Mouse (Mus musculus): Measurements from ENCODE around the gene Tbc1d1.

The Tbc1d1 gene

GRCm38 (mm10) chr5:64277646-64278191 lies 121.6 kb downstream of the Tbc1d1 start:
- no peak for DNase-seq (ENCODE audit: low read depth, low spot score)

- no peak for DNase-seq (ENCODE audit: low read depth, low spot score)
These were observed 123.6 kb downstream of the Tbc1d1 start for GRCm38 (mm10) chr5:64279668-64280067.

DNA sequence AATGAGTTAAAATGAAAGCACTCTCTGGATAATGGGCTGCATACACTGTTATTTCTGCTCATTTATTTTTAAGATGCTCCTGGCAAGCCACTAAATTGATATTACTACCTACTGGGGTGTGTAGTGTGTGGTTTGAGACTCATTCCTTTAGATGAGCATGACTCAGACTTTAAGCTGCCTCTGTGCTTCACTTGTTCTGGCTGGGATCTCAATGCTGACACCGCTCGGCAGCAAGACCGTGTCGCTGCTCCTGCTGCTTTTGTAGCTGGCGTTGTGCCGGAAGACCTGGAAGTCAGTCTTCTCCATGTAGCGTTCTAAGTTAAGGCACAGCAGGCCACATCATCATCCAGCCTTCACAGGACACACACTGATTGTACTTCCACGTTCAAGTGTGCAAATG lies 124.1 kb downstream of the Tbc1d1 start:
- DNase-seq (ENCODE audit: low read depth, low spot score), result no peak

DNA sequence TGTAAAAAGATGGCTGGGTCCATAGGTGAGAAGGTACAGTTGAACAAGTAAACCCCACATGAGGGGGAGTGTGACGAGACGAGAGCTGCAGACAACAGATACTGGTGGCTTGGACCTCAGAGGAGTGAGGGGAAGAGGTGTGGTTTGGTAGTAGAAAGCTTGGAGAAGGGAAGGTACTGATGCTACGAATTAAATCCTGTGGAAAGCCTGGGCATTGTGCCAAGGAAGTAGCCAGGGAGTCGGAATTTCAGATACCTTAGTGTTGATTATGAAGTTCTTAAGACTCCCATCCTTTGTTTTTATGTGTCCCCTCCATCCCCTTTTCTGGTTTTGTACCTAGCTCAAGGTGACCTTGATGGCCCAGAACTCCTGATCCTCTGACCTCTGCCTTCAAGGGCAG lies 124.5 kb downstream of the Tbc1d1 start:
- DNase-seq (ENCODE audit: low read depth, low spot score), result no peak

- no peak for DNase-seq (ENCODE audit: low read depth, low spot score)
These were observed 125.6 kb downstream of the Tbc1d1 start for GRCm38 (mm10) chr5:64281674-64282073.

- DNase-seq (ENCODE audit: low read depth, low spot score), result no peak
These were observed 126.5 kb downstream of the Tbc1d1 start for GRCm38 (mm10) chr5:64282594-64282993.

GRCm38 (mm10) chr5:64285289-64285688 lies 129.2 kb downstream of the Tbc1d1 start:
- no peak for DNase-seq (ENCODE audit: low read depth, low spot score)

- DNase-seq (ENCODE audit: low read depth, low spot score), result no peak
These were observed 129.7 kb downstream of the Tbc1d1 start for GRCm38 (mm10) chr5:64285851-64286250.

DNA sequence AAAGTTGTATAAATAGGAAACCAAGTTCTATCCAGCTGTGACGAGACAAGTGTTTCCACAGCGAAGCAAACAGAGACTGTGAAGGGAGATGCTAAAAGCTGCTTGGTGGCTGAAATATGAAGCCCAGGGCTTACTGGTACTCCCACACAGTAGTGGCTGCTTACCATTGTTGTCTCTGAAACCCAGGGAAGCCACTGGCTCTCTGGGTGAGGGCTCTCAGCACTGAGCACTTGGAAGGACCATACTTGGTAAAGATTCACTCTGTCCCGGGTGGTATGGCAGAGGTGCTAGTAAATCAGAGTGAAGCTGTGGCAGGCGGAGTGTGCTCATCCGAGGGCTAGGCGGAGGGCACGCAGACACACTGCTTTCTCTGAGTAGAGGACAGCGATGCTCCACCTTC lies 131.2 kb downstream of the Tbc1d1 start:
- DNase-seq (ENCODE audit: low read depth, low spot score), result no peak

GRCm38 (mm10) chr5:64288031-64288928 lies 132.2 kb downstream of the Tbc1d1 start:
- no peak for DNase-seq (ENCODE audit: low read depth, low spot score)

- no peak for DNase-seq (ENCODE audit: low read depth, low spot score)
These were observed 133.3 kb downstream of the Tbc1d1 start for GRCm38 (mm10) chr5:64289202-64290060.

DNA sequence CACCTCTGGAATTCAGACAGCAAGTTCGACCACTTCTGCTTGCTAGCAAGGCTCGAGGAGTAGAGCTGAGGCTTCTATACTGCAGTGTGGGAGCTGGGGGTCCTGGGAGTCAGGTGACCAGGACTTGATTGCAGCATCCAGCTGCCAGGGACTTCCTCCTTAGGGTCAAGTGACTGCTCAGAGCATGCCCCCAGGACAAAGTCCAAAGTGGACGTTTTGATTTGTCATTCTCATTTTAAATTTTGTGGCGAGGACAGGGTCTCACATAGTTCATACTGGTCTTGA lies 133.9 kb downstream of the Tbc1d1 start:
- no peak for DNase-seq (ENCODE audit: low read depth, low spot score)

DNA sequence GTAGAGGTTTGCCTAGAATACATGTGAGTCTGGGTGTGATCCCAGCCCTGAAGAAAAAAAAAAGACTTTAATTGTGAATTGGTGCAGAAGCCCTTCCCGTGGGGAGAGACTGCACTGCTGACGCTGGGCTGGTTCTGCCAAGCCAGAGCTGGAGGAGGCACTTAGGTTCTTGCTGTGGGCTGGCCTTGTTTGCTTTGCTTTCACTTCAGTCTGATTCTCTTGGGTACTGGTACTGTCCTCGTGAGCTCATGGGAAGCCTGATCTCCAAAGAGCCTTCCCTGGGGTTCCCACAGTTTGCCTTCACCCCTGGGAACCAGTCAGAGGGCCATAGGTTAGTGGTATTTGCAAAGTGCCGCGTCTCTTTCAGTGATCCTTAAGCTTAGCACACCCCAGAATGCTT lies 135.6 kb downstream of the Tbc1d1 start:
- no peak for DNase-seq (ENCODE audit: low read depth, low spot score)

DNA sequence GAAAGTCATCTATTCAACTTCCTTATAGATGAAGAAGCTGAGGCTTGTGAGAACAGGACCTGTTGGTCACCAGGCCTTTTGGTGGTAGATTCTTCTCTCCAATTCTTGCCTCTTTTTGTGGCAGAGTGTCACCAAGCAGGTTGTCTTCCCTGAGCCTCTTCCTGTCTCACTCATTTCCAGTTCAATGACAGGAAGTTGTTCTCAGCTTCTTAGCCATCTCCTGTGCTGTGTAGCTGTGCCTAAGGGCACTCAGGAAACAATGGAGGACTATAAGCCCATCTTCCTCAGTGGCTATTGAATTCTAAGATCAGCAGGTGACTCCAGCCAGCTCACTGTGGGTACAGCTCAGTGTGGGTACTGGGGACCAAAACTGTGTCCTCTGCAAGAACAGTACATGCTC lies 139.5 kb downstream of the Tbc1d1 start:
- DNase-seq (ENCODE audit: low read depth, low spot score), result no peak

- no peak for DNase-seq (ENCODE audit: low read depth, low spot score)
These were observed 140.2 kb downstream of the Tbc1d1 start for GRCm38 (mm10) chr5:64296328-64296727.

DNA sequence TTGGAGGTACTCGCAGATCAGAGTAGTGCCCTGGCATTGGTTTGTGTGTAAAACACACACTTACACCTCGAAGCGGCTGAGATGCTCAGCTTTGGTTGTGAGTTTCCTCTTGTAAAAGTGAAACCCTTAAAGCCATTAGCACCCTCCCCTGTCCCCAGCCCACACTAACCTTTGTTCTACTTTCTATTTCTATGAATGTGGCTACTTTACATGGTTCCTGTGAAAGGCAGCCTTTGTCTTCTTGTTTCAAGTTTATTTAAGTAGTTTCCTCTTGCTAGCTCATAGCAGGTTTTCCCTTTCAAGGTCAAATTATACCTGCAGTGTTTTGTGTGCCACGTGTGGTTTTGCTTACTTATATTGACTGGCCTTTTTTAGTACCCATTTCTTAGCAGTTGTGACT lies 141.0 kb downstream of the Tbc1d1 start:
- no peak for DNase-seq (ENCODE audit: low read depth, low spot score)

GRCm38 (mm10) chr5:64298331-64299036 lies 142.4 kb downstream of the Tbc1d1 start:
- no peak for DNase-seq (ENCODE audit: low read depth, low spot score)

DNA sequence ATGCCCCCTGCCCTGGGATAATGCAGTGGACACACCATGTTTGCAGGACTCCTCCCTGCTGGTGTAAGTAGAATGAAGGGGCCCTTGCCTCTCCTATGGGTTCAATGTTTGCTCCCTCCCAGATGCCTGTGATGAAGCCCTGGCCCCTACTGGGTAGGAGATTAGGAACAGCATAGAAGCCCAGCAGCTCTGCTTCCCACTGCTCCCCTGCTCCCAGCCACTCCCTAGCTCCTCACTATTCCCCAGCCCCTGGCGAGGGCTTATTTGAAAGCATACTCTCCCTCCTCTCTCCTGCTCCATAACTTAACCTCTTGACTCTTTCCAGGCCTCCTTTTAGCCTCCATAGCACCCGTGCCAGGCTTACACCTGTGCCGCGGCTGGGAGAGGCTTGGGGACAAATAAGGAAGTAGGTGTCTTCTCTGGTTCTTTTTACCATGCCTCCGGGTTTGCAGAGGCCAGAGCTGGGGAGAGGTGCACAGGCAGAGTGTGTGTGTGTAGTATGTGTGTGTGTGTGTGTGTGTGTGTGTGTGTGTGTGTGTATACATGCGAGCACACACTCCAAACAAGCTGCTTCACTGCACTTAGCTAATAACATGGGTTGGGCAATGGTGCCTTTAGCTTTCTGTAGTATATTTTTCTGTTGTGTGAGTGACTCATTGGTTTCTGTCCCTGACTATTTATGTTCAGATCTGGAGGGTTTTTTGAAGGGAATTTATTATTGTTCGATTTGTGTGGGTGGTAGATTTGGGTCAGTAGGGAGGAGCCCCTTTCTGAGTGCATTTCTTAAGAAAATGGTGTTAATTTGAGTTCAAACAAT lies 143.6 kb downstream of the Tbc1d1 start:
- DNase-seq (ENCODE audit: low read depth, low spot score), result no peak

- DNase-seq (ENCODE audit: low read depth, low spot score), result no peak
These were observed 145.1 kb downstream of the Tbc1d1 start for GRCm38 (mm10) chr5:64301246-64301645.

GRCm38 (mm10) chr5:64307289-64307688 lies 151.2 kb downstream of the Tbc1d1 start:
- no peak for DNase-seq (ENCODE audit: low read depth, low spot score)

DNA sequence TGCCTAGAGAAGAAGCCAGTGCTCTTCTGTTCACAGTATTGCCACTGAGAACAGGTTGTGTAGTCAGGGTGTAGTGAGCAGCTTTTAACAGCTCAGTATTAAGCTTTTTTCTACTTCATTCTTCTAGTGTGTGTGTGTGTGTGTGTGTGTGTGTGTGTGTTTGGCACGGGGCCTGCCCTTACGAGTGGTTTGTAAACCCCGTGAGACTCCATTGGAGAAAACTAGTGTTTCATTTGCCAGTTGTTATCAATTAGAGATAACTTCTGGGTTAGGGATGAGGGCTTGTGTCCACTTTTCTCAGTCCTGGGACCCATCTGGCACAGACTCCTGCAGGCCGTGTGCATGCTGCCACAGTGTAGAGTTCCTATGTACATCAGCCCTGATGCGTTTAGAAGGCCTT lies 156.2 kb downstream of the Tbc1d1 start:
- no peak for DNase-seq (ENCODE audit: low read depth, low spot score)

Data from WW6 (cell line).